Mouse (Mus musculus) myocyte (in vitro differentiated cells): ENCODE measurements around the gene Fam178b. TPM values are rescaled to one million over a fixed set of nuclear protein-coding genes. Genes with fewer than 3 reads are reported as not detected.
A peak's percentile ranks its signal among the peaks of the same experiment; 100 is the strongest.

Source experiments
- H3K27me3 ChIP-seq: one replicate; pipeline ENCODE4 v1.6.1; 2011; ENCODE audit not compliant: control insufficient read depth, insufficient read depth, insufficient read length
- H3K36me3 ChIP-seq: one replicate; pipeline ENCODE4 v1.6.1; 2011; ENCODE audit not compliant: control insufficient read depth, insufficient read depth
- H3K4me2 ChIP-seq: one replicate; pipeline ENCODE4 v1.6.1; 2011; ENCODE audit warnings: low read depth, control low read depth
- H3K4me3 ChIP-seq: one replicate; pipeline ENCODE4 v1.5.1; 2011; ENCODE audit warnings: mild to moderate bottlenecking, control low read depth, moderate library complexity
- H3K79me2 ChIP-seq: one replicate; pipeline ENCODE4 v1.6.1; 2011; ENCODE audit not compliant: control insufficient read depth, insufficient read depth
- H3ac ChIP-seq: one replicate; pipeline ENCODE4 v1.6.1; 2011; ENCODE audit not compliant: control insufficient read depth, insufficient read length
- CEBPB ChIP-seq: IDR thresholded peaks from 2 replicates; pipeline ENCODE4 v1.6.1; 2011; ENCODE audit warnings: mild to moderate bottlenecking, moderate library complexity; ENCODE audit not compliant: poor library complexity, insufficient read depth, severe bottlenecking
- E2F4 ChIP-seq: IDR thresholded peaks from one replicate; pipeline ENCODE4 v1.6.1; 2011; ENCODE audit warnings: mild to moderate bottlenecking, control low read depth, moderate library complexity; ENCODE audit not compliant: insufficient read depth
- MAX ChIP-seq: IDR thresholded peaks from one replicate; pipeline ENCODE4 v1.6.1; 2011; ENCODE audit warnings: low read depth, mild to moderate bottlenecking, control low read depth
- MYOD1 ChIP-seq, 3 experiments: IDR thresholded peaks; one replicate each; pipeline ENCODE4 v1.6.1; 2011; ENCODE audit warnings: control low read depth in 2 of 3, low read depth in 2 of 3, mild to moderate bottlenecking in 2 of 3, moderate library complexity in 1 of 3; ENCODE audit not compliant: insufficient read length in 2 of 3, control insufficient read depth in 1 of 3
- MYOG ChIP-seq, 3 experiments: IDR thresholded peaks; one replicate each; pipeline ENCODE4 v1.6.1; 2011; ENCODE audit warnings: control low read depth in 2 of 3, low read depth in 2 of 3, mild to moderate bottlenecking in 2 of 3; ENCODE audit not compliant: insufficient read length in 2 of 3, control insufficient read depth in 1 of 3, insufficient read depth in 1 of 3
- POLR2A ChIP-seq: IDR thresholded peaks from one replicate; pipeline ENCODE4 v1.6.1; 2011; ENCODE audit warnings: low read depth, mild to moderate bottlenecking, control low read depth, moderate library complexity; ENCODE audit not compliant: insufficient read length
- POLR2AphosphoS2 ChIP-seq: IDR thresholded peaks from one replicate; pipeline ENCODE4 v1.6.1; 2011; ENCODE audit warnings: low read depth, control low read depth; ENCODE audit not compliant: insufficient read length
- REST ChIP-seq: IDR thresholded peaks from one replicate; pipeline ENCODE4 v1.6.1; 2011; ENCODE audit warnings: mild to moderate bottlenecking, control low read depth, moderate library complexity; ENCODE audit not compliant: insufficient read depth, insufficient read length
- SRF ChIP-seq: IDR thresholded peaks from one replicate; pipeline ENCODE4 v1.6.1; 2011; ENCODE audit warnings: low read depth; ENCODE audit not compliant: control insufficient read depth, insufficient read length
- TCF12 ChIP-seq: IDR thresholded peaks from one replicate; pipeline ENCODE4 v1.6.1; 2011; ENCODE audit warnings: mild to moderate bottlenecking, control low read depth; ENCODE audit not compliant: poor library complexity, insufficient read depth, severe bottlenecking
- TCF3 ChIP-seq: IDR thresholded peaks from one replicate; pipeline ENCODE4 v1.6.1; 2011; ENCODE audit warnings: low read depth, control low read depth; ENCODE audit not compliant: insufficient read length
- USF1 ChIP-seq: IDR thresholded peaks from one replicate; pipeline ENCODE4 v1.6.1; 2011; ENCODE audit warnings: low read depth, mild to moderate bottlenecking, control low read depth, moderate library complexity
- polyA plus RNA-seq: library from polyadenylated mRNA; unstranded; fragments of >200 nt; fragmentation: generic; extraction: Trizol; gene quantifications from one replicate; pipeline ENCODE4 v1.2.1, GENCODE M21; 2012; ENCODE audit warnings: missing spikeins

Fam178b gene
- polyA plus RNA-seq, 1 experiment, result 1.5 TPM

GRCm38 (mm10) chr1:36598411-36598810 is 84.6 kb downstream of the Fam178b start:
- Histone ChIP-seq H3K36me3 (no peaks in the 10 kb centered on the region), H3K27me3 (no peaks in the 10 kb centered on the region), H3K4me3 (no peak overlapping the region), H3ac (no peak overlapping the region), H3K4me2 (no peak overlapping the region), H3K79me2 (no peaks in the 10 kb centered on the region)
- TF ChIP-seq USF1, result no peak
- TF ChIP-seq E2F4, result no peak
- no peak for TF ChIP-seq TCF12
- no peak for TF ChIP-seq MYOG (IDR thresholded peaks at IDR 0.05; ENCODE audit: control insufficient read depth in 1 of 3, insufficient read depth in 1 of 3, insufficient read length in 2 of 3, low read depth in 2 of 3)
- no peak for TF ChIP-seq POLR2AphosphoS2
- TF ChIP-seq TCF3, result no peak
- TF ChIP-seq CEBPB, result no peak
- TF ChIP-seq MYOD1 (IDR thresholded peaks at IDR 0.05; ENCODE audit: control insufficient read depth in 1 of 3, insufficient read length in 2 of 3, low read depth in 2 of 3), result no peak
- TF ChIP-seq SRF, result no peak
- no peak for TF ChIP-seq REST

- no peak for TF ChIP-seq MYOD1 (IDR thresholded peaks at IDR 0.05; ENCODE audit: control insufficient read depth in 1 of 3, insufficient read length in 2 of 3, low read depth in 2 of 3)
- no peaks in the 10 kb centered on the region for H3K27me3 ChIP-seq
- no peaks in the 10 kb centered on the region for H3K79me2 ChIP-seq
- peak overlapping the region; percentile 50 for H3K4me2 ChIP-seq
- no peak overlapping the region for H3K4me3 ChIP-seq
- no peaks in the 10 kb centered on the region for H3K36me3 ChIP-seq
- H3ac ChIP-seq, result no peak overlapping the region
These were observed 86.9 kb downstream of the Fam178b start for GRCm38 (mm10) chr1:36596114-36596513.

- Histone ChIP-seq H3K79me2 (no peaks in the 10 kb centered on the region), H3K4me3 (no peak overlapping the region), H3K36me3 (no peaks in the 10 kb centered on the region), H3K27me3 (no peaks in the 10 kb centered on the region), H3K4me2 (peak overlapping the region; percentile 50), H3ac (no peak overlapping the region)
- TF ChIP-seq MYOG (IDR thresholded peaks at IDR 0.05; ENCODE audit: control insufficient read depth in 1 of 3, insufficient read depth in 1 of 3, insufficient read length in 2 of 3, low read depth in 2 of 3) (no peak), POLR2A (no peak), TCF3 (no peak), E2F4 (no peak), SRF (no peak), MYOD1 (IDR thresholded peaks at IDR 0.05; ENCODE audit: control insufficient read depth in 1 of 3, insufficient read length in 2 of 3, low read depth in 2 of 3) (no peak), MAX (no peak), POLR2AphosphoS2 (no peak), CEBPB (no peak), USF1 (no peak)
These were observed 87.6 kb downstream of the Fam178b start for GRCm38 (mm10) chr1:36595167-36595931.

GRCm38 (mm10) chr1:36593099-36593498 is 89.9 kb downstream of the Fam178b start:
- no peak overlapping the region for H3K4me3 ChIP-seq
- H3K79me2 ChIP-seq, result no peaks in the 10 kb centered on the region
- H3ac ChIP-seq, result no peak overlapping the region
- no peaks in the 10 kb centered on the region for H3K36me3 ChIP-seq
- no peak overlapping the region for H3K4me2 ChIP-seq
- TF ChIP-seq REST, result no peak
- TF ChIP-seq MAX, result no peak
- TF ChIP-seq MYOG (IDR thresholded peaks at IDR 0.05; ENCODE audit: control insufficient read depth in 1 of 3, insufficient read depth in 1 of 3, insufficient read length in 2 of 3, low read depth in 2 of 3), result no peak
- TF ChIP-seq POLR2A, result no peak
- H3K27me3 ChIP-seq, result no peaks in the 10 kb centered on the region

- TF ChIP-seq MYOG (IDR thresholded peaks at IDR 0.05; ENCODE audit: control insufficient read depth in 1 of 3, insufficient read depth in 1 of 3, insufficient read length in 2 of 3, low read depth in 2 of 3) (no peak), MYOD1 (IDR thresholded peaks at IDR 0.05; ENCODE audit: control insufficient read depth in 1 of 3, insufficient read length in 2 of 3, low read depth in 2 of 3) (no peak), POLR2A (no peak), REST (no peak), SRF (no peak), USF1 (no peak), TCF12 (no peak), CEBPB (no peak)
- H3ac ChIP-seq, result no peak overlapping the region
- no peaks in the 10 kb centered on the region for H3K27me3 ChIP-seq
- no peak overlapping the region for H3K4me3 ChIP-seq
- no peaks in the 10 kb centered on the region for H3K36me3 ChIP-seq
- no peak overlapping the region for H3K4me2 ChIP-seq
- H3K79me2 ChIP-seq, result no peaks in the 10 kb centered on the region
These were observed 91.6 kb downstream of the Fam178b start for GRCm38 (mm10) chr1:36591408-36591807.
